Mouse (Mus musculus): ENCODE results near the gene Pigq. TPM values are rescaled to one million over a fixed set of nuclear protein-coding genes. Genes with fewer than 3 reads are reported as not detected.

Gene Pigq
- total RNA-seq (2023): 10 to 100 TPM; 55.2 to 64.8 TPM

DNA sequence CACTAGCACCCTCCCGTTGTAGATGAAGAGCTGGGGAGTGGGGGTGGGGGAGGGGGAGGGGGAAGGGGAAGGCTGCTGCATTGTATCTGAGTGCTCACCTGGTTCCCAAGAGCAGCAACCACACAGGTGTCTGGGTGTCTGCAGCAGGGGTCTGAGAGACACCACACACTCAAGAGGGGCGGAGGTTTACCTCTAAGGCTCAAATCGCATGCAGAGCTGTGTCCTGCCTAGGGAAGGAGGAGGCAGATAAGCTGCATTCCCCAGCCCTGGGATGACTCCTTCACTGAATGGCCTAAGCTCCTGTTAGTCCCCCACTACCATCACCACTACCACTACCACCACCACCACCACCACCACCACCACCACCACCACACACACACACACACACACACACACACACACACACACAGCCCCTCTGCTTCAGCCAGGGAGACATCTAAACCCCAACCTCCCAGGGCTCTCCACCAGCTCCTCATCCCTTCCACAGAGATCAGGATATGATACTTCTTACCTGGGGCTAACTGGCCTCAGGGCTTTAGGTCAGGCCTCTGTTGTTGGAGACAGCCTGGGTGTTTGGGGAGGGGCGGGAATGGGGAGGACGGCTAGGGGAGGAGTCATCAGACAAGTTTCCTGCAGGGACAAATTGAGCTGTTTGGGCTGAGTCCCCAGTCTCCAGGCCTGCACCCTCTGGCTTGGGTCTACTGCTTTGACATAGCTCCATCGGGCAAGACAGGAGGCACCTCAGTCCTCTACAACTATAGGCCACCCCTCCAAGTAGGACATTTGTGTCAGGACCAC is at the start of gene Pigq, which contains the start of gene Nhlrc4:
TSS of gene Pigq (minus strand) at position 571 of the 798 bp plus-strand sequence.
TSS of gene Nhlrc4 (minus strand) at position 596 of the 798 bp plus-strand sequence.

DNA sequence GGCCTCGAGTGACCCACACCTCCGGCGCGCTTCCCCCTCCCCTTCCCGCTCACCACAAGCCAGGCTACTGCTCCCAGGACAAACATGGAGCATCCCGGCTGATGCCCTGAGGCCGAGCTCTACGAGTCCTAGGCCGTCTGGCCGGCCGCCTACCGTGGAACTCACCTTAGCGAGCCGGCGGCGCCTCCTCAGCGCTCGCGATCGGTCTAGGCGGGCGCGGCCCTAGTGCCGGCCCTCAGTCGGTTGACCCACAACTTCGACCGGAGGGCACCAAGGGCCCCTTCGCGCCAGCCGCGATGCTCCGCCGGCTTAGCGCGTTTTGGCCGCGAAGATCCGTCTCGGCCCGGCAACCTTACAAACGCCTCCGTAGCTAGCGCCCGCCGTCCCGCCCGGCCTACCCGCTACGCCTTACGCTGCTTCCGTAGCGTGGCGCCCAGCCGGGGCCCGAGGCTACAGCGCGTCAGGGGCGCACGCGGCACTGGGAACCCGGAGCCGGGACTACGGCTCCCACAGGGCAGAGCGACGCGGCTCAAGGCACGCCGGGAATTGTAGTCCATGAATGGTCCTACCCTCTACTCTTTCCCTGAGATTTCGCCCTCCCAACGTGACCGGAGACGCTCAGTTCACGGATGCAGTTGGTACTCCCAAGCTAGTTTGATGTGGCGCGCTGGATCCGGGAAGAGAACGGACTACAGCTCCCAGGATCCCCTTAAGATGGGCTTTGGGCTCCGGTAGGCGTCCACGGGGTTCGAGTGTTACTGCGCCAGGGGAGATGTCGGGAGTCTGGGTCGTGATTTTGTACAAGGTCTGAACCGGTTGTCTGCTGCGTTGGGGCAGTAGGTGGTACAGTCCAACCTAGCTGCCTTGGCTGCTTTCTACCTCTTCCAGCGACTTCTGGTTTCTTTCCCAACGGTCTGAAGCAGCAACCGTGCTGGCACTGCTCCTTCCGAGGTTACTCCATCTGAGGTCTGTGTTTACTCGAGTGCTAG is 40.9 kb upstream of the Pigq start, which contains the start of gene Capn15:
TSS of gene Capn15 (minus strand) at position 491 of the 989 bp plus-strand sequence.

DNA sequence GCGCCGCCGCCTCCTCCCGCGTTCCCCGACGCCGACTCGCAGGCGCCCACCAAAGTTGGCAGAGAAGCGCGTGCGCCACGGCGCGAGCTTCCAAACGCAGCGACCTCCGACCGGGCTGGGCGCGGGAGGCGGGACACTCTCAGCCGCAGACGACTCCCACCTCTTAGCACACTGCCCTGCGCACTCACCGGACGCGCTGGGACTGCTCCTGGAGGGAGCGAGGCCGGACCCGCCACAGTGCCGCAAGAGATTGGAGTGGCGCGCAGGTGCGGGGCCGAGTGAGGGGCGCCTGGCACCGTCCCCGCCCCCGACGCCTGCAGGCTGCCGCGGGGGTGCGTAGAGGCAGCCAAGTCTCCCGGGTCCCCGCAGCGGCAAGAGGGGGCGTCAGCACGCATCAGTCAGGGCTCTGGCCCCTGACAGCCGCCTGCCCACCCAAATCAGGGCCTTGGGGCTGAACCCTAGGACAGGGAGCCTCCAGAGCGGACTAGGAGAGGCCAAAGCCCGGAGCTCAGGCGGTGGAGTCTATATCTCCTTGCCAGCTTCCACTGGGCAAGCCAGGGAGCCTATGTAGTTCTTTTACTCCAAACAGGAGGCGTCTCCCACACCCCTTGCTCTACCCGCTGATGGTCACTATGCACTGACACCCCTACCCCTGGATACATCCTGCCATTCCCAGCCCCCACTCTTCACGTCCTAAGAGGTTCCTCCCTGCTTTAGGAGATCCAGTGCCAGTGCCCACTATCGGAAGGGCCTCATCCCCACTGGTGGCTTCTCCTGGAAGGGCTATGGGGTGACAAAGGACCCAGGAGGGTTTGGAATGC is 7.3 kb upstream of the Pigq start, which contains the start of gene A930017K11Rik:
TSS of gene A930017K11Rik (minus strand) at position 763 of the 821 bp plus-strand sequence.

DNA sequence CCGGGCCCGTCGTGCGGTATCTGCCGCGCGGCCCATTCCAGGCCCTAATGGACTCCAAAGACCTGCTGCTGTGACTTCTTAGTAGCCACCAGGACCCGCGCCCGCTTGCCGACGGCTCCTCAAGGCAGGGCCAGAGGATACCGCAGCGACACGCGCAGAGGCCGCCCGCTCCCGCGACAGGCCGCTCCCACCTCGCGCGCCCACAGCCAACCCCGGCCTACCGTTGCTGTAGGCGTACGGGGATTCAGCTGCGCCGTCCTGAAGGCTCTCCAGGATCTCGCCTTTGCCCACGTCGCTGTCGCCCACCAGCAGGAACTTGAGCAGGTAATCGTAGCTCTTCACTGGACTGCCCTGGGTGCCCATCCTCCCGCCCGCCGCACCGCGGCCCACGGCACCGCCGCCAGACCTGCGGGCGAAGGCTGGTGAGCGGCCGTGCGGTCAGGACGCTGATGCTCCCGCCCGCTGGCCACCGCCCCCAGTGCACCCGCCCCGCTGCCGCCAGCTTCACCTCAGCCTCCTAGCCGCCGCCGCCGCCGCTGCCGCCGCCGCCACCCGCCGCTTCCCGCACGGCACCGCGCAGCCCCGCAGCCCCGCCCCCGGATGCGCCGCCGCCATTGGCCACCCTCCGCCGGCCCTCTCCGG is 25.5 kb downstream of the Pigq start, which contains the start of gene Rab40c:
TSS of gene Rab40c (minus strand) at position 584 of the 642 bp plus-strand sequence.

DNA sequence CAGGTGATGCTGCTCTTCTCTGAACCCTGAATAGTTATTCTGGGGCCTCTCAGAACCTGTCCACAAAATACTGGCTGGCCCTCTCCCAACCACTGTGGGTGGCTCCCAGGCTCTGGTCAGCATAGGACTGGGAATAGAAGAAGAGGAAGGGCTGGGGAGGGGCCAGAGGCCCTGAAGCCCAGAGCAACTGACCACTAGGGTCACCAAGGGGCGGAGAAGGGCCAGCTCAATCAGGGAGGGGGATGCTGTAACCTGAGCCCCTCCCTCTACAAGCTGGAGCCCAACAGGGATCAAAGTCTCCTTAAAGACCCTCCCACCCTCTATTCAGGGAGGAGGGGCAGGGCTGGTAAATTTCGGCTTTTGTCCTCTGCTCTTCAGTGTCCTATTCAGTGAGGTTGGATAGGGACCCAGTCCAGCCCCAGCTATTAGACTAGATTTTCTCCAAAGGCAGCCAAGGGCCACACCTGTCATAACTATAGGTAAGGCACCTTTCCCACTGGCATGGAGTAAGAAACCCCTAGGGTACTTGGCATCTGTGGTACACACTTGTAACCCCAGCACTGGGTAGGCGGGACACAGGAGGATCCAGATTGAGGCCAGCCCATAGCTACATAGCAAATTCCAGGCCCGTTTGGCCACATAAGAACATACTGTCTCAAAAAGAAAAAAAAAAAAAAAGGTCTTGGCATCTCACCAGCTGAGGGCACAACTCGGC is 64.4 kb downstream of the Pigq start, which contains the start of gene Wfikkn1:
TSS of gene Wfikkn1 (minus strand) at position 663 of the 715 bp plus-strand sequence.

Other genes starting within 250 kb of the Pigq start
- not detected for gene Gng13, start 227.8 kb downstream of the Pigq start, total RNA-seq (2023)
- gene Chtf18, start 217.5 kb downstream of the Pigq start, total RNA-seq (2023): 10 to 100 TPM in 1 of 2 experiments, 1 to 10 TPM in 1; 5.1 to 12.6 TPM
- gene Rpusd1, start 217.3 kb downstream of the Pigq start, total RNA-seq (2023): 1 to 10 TPM; 4.6 to 8.0 TPM
- under 1 TPM in 1 of 2 experiments, not detected in 1; 0.26 TPM for gene Mslnl, start 208.9 kb downstream of the Pigq start, total RNA-seq (2023)
- 1 to 10 TPM in 1 of 2 experiments, not detected in 1; 1.1 TPM for gene Msln, start 190.6 kb downstream of the Pigq start, total RNA-seq (2023)
- gene Narfl, start 171.2 kb downstream of the Pigq start, total RNA-seq (2023): 10 to 100 TPM; 25.4 to 27.9 TPM
- gene Haghl, start 159.3 kb downstream of the Pigq start, total RNA-seq (2023): 10 to 100 TPM; 22.7 to 27.1 TPM
- not detected for gene Ccdc78, start 158.4 kb downstream of the Pigq start, total RNA-seq (2023)
- 10 to 100 TPM; 47.6 to 58.9 TPM for gene Fam173a, start 152.0 kb downstream of the Pigq start, total RNA-seq (2023)
- gene AC134908.4, start 149.3 kb downstream of the Pigq start, total RNA-seq (2023): not detected
- 10 to 100 TPM; 24.8 to 31.6 TPM for gene Metrn, start 147.8 kb downstream of the Pigq start, total RNA-seq (2023)
- gene Fbxl16, start 135.9 kb downstream of the Pigq start, total RNA-seq (2023): not detected
- 10 to 100 TPM; 25.3 to 25.7 TPM for gene Wdr24, start 121.3 kb downstream of the Pigq start, total RNA-seq (2023)
- gene Jmjd8, start 116.1 kb downstream of the Pigq start, total RNA-seq (2023): 10 to 100 TPM; 32.3 to 42.2 TPM
- 10 to 100 TPM; 70.1 to 73.0 TPM for gene Stub1, start 111.5 kb downstream of the Pigq start, total RNA-seq (2023)
- 10 to 100 TPM in 1 of 2 experiments, 1 to 10 TPM in 1; 8.1 to 15.2 TPM for gene Rhbdl1, start 107.6 kb downstream of the Pigq start, total RNA-seq (2023)
- gene Gm20683, start 103.2 kb downstream of the Pigq start, total RNA-seq (2023): 10 to 100 TPM in 1 of 2 experiments, 1 to 10 TPM in 1; 9.3 to 10.8 TPM
- 10 to 100 TPM; 89.1 to 99.3 TPM for gene Rhot2, start 100.1 kb downstream of the Pigq start, total RNA-seq (2023)
- 10 to 100 TPM; 29.0 to 41.5 TPM for gene Wdr90, start 83.4 kb downstream of the Pigq start, total RNA-seq (2023)
- gene Mcrip2, start 76.2 kb downstream of the Pigq start, total RNA-seq (2023): 1 to 10 TPM; 2.4 to 9.4 TPM
- 10 to 100 TPM; 32.9 to 37.5 TPM for gene Mettl26, start 69.9 kb downstream of the Pigq start, total RNA-seq (2023)
- 1 to 10 TPM; 9.2 to 9.6 TPM for gene Wfikkn1, start 64.1 kb downstream of the Pigq start, total RNA-seq (2023)
- 10 to 100 TPM; 23.7 to 24.5 TPM for gene Rab40c, start 25.2 kb downstream of the Pigq start, total RNA-seq (2023)
- not detected for gene Nhlrc4, start within 50 bp of the Pigq start, total RNA-seq (2023)
- under 1 TPM in 1 of 2 experiments, not detected in 1; 0.30 TPM for gene A930017K11Rik, start 7.6 kb upstream of the Pigq start, total RNA-seq (2023)
- 10 to 100 TPM; 38.7 to 39.4 TPM for gene Capn15, start 40.9 kb upstream of the Pigq start, total RNA-seq (2023)
- gene Rab11fip3, start 124.6 kb upstream of the Pigq start, total RNA-seq (2023): 10 to 100 TPM; 18.3 to 22.2 TPM
- gene Decr2, start 145.4 kb upstream of the Pigq start, total RNA-seq (2023): 1 to 10 TPM; 6.5 TPM
- 1 to 10 TPM; 4.8 to 6.3 TPM for gene Nme4, start 150.7 kb upstream of the Pigq start, total RNA-seq (2023)
- 10 to 100 TPM; 24.5 to 24.7 TPM for gene Tmem8, start 168.4 kb upstream of the Pigq start, total RNA-seq (2023)
- 10 to 100 TPM; 44.7 to 46.7 TPM for gene Mrpl28, start 178.6 kb upstream of the Pigq start, total RNA-seq (2023)
- 100 to 1,000 TPM; 104 to 111 TPM for gene Axin1, start 193.8 kb upstream of the Pigq start, total RNA-seq (2023)